Mouse (Mus musculus): ENCODE measurements around the gene Prkn. TPM values are rescaled to one million over a fixed set of nuclear protein-coding genes. Genes with fewer than 3 reads are reported as not detected.

Gene Prkn
- polyA plus RNA-seq, 1 experiment from 2014 or later: 3.9 TPM

DNA sequence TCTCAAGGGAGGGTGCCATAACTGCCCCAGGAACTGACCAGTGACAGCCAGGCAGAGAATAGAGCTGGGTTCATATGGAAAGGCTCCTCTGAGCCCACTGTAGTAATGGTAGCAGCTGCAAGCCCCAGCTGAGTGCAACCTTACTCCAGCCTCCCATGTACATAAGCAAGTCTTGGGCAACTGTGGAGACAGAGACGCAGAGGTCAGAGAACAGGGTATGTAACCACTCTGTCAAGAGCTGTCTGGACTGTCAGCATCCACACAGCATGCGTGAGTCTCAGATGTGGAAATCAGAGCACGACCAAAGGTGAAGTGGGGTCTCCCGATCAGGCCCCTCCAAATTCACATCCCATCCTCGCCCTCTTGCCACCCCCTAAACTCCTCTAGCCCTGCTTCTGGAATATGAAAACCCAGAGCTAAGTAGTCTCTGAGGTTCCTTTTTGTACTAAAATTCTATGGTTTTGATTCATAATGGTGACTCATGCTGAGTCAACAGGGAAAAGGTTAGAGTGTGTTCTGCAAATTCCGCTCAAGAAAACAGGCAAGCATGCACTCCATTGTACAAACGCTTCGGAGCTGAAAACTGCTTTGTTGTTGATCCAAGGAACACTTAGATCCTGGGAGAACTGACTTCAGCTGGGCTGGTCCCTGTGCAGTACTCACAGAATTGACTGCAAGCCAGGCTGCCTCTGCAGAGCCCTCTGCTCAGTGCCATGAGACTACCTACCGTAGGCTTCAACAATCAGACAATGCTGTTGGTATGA lies 1254.8 kb downstream of the Prkn start:
- H3K27me3 ChIP-seq (replicated peaks; ENCODE audit: control insufficient read depth, insufficient read depth, low read length): no peaks in the 10 kb centered on the region
- no peak overlapping the region for H3K27ac ChIP-seq (ENCODE audit: low read length)
- H3K36me3 ChIP-seq (ENCODE audit: control insufficient read depth, insufficient read depth): no peaks in the 10 kb centered on the region
- no peak for ATAC-seq
- no peak overlapping the region for H3K4me3 ChIP-seq (replicated peaks; ENCODE audit: low read length)
- H3K4me2 ChIP-seq (ENCODE audit: low read length): no peak overlapping the region
- no peak overlapping the region for H3K9ac ChIP-seq (replicated peaks; ENCODE audit: low read depth, low read length)
- 81% methylated on average over 9 of the region's 9 CpGs for WGBS
- no peaks in the 10 kb centered on the region for H3K4me1 ChIP-seq (replicated peaks; ENCODE audit: control insufficient read depth, insufficient read depth, low read length)
- peaks cover 3% of the 10 kb centered on the region for H3K9me3 ChIP-seq (ENCODE audit: control insufficient read depth, low read length)

DNA sequence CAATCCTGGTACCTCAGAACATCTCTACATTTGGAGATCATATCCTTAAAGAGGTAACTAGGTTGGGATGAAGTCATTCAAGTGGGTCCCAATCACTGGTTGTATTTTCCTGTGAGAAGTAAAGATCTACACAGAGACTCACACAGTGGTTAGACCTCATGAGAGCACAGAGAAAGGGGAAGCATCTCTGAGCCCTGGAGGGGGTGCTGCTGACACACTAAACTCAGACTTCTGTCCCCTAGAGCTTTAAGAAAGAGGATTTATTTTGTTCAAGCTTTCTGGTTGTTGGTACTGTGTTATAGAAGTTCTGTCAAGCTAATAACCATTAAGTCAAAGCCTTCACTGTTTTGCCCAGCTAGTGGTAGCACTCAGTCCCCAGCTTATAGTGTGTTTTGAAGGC lies 1259.2 kb downstream of the Prkn start:
- no peaks in the 10 kb centered on the region for H3K27me3 ChIP-seq (replicated peaks; ENCODE audit: control insufficient read depth, insufficient read depth, low read length)
- H3K4me2 ChIP-seq (ENCODE audit: low read length): no peak overlapping the region
- ATAC-seq: no peak
- H3K9me3 ChIP-seq (ENCODE audit: control insufficient read depth, low read length): peaks cover 5% of the 10 kb centered on the region
- H3K4me1 ChIP-seq (replicated peaks; ENCODE audit: control insufficient read depth, insufficient read depth, low read length): no peaks in the 10 kb centered on the region
- H3K4me3 ChIP-seq (replicated peaks; ENCODE audit: low read length): no peak overlapping the region
- H3K27ac ChIP-seq (ENCODE audit: low read length): no peak overlapping the region
- no peak overlapping the region for H3K9ac ChIP-seq (replicated peaks; ENCODE audit: low read depth, low read length)
- H3K36me3 ChIP-seq (ENCODE audit: control insufficient read depth, insufficient read depth): no peaks in the 10 kb centered on the region

DNA sequence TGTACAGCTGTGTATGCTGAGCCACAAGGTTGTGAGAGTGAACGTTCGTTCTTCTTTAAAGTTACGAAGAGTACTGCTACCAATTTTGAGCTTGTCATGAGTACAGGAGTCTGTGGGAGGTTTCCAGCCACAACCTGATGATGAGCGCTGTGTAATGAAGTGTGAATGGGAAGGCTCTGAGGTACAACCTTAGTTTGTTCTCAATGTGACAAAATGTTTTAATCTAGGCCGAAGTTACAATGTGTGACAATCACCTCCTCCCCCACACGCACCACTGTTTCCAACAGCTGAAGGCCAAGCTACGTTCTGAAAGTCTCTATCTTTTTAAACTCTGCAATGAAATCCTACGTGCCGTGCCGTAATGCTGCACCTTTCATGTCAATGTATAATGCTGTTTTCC lies 1262.1 kb downstream of the Prkn start:
- Histone ChIP-seq H3K4me3 (replicated peaks; ENCODE audit: low read length) (no peak overlapping the region), H3K36me3 (ENCODE audit: control insufficient read depth, insufficient read depth) (no peaks in the 10 kb centered on the region), H3K27me3 (replicated peaks; ENCODE audit: control insufficient read depth, insufficient read depth, low read length) (no peaks in the 10 kb centered on the region), H3K27ac (ENCODE audit: low read length) (no peak overlapping the region), H3K9ac (replicated peaks; ENCODE audit: low read depth, low read length) (no peak overlapping the region), H3K4me1 (replicated peaks; ENCODE audit: control insufficient read depth, insufficient read depth, low read length) (no peaks in the 10 kb centered on the region), H3K9me3 (ENCODE audit: control insufficient read depth, low read length) (peaks cover 5% of the 10 kb centered on the region), H3K4me2 (ENCODE audit: low read length) (no peak overlapping the region)
- WGBS: 94% methylated on average over 10 of the region's 10 CpGs
- ATAC-seq: no peak

DNA sequence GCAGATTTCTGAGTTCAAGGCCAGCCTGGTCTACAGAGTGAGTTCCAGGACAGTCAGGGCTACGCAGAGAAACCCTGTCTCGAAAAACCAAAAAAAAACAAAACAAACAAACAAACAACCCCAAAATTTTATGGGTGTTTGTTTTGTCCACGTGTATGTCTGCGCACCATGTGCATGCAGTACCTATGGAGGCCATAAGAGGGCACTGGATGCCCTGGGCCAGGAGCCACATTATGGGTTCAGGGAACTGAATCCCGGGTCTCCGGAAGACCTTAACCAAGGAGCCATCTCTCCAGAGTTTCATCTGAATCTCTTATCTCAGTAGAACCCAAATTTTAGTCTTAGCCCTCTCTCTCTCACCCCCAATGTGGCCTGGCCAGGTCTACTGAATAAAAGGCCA lies 1263.6 kb downstream of the Prkn start:
- H3K9me3 ChIP-seq (ENCODE audit: control insufficient read depth, low read length): peaks cover 5% of the 10 kb centered on the region
- no peak overlapping the region for H3K4me2 ChIP-seq (ENCODE audit: low read length)
- no peaks in the 10 kb centered on the region for H3K27me3 ChIP-seq (replicated peaks; ENCODE audit: control insufficient read depth, insufficient read depth, low read length)
- H3K9ac ChIP-seq (replicated peaks; ENCODE audit: low read depth, low read length): no peak overlapping the region
- ATAC-seq: no peak
- no peak overlapping the region for H3K4me3 ChIP-seq (replicated peaks; ENCODE audit: low read length)
- 86% methylated on average over 6 of the region's 6 CpGs for WGBS
- no peak overlapping the region for H3K27ac ChIP-seq (ENCODE audit: low read length)
- H3K36me3 ChIP-seq (ENCODE audit: control insufficient read depth, insufficient read depth): no peaks in the 10 kb centered on the region
- no peaks in the 10 kb centered on the region for H3K4me1 ChIP-seq (replicated peaks; ENCODE audit: control insufficient read depth, insufficient read depth, low read length)

DNA sequence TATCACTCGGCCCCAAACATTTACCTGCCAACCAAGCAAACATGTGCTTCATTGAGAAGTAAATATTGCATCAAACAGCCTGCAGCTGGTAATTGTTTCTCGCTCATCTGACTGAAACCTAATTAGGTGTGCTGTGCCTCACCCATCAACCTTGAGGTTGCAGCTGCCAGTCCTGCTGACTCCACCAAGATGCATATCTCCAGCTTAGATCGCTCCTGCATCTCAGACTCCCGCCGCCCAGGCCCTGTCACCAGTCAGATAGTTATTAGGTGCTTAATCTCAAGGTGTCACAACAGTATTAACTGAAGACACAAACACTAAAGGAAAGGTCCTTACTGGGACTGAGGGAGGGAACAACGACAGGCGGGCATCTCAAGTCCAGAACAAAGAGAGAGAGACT lies 1264.1 kb downstream of the Prkn start:
- no peaks in the 10 kb centered on the region for H3K36me3 ChIP-seq (ENCODE audit: control insufficient read depth, insufficient read depth)
- ATAC-seq: no peak
- 89% methylated on average over 7 of the region's 7 CpGs for WGBS

DNA sequence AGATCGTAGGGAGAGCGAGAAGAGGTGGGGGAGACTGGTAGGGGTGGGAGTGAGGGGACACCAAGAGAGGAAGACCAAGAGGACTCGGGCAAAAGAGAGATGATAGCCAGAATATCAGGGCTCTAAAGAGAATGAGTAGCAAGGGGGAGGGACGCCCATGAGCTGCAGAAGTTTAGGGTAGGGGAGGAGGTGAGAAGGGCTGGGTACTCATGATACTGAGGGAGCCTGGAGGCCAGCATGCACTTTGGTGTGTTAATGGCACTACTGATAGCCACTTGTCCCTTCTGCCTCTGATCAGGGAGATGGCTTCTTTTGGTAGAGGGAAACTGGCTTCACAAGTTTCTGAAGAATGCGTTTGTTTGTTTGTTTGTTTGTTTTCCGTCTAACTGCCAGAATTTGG lies 1264.5 kb downstream of the Prkn start:
- H3K9ac ChIP-seq (replicated peaks; ENCODE audit: low read depth, low read length): no peak overlapping the region
- H3K9me3 ChIP-seq (ENCODE audit: control insufficient read depth, low read length): peaks cover 5% of the 10 kb centered on the region
- ATAC-seq: no peak
- no peak overlapping the region for H3K4me2 ChIP-seq (ENCODE audit: low read length)
- WGBS: 93% methylated on average over 6 of the region's 6 CpGs
- H3K4me1 ChIP-seq (replicated peaks; ENCODE audit: control insufficient read depth, insufficient read depth, low read length): no peaks in the 10 kb centered on the region
- no peaks in the 10 kb centered on the region for H3K27me3 ChIP-seq (replicated peaks; ENCODE audit: control insufficient read depth, insufficient read depth, low read length)
- H3K27ac ChIP-seq (ENCODE audit: low read length): no peak overlapping the region
- H3K4me3 ChIP-seq (replicated peaks; ENCODE audit: low read length): no peak overlapping the region
- H3K36me3 ChIP-seq (ENCODE audit: control insufficient read depth, insufficient read depth): no peaks in the 10 kb centered on the region

More for the DNA sequence above, 1264.1 kb downstream of the Prkn start:
- no peak overlapping the region for H3K27ac ChIP-seq (ENCODE audit: low read length)
- H3K4me2 ChIP-seq (ENCODE audit: low read length): no peak overlapping the region
- no peak overlapping the region for H3K9ac ChIP-seq (replicated peaks; ENCODE audit: low read depth, low read length)
- H3K27me3 ChIP-seq (replicated peaks; ENCODE audit: control insufficient read depth, insufficient read depth, low read length): no peaks in the 10 kb centered on the region
- no peaks in the 10 kb centered on the region for H3K4me1 ChIP-seq (replicated peaks; ENCODE audit: control insufficient read depth, insufficient read depth, low read length)
- peaks cover 5% of the 10 kb centered on the region for H3K9me3 ChIP-seq (ENCODE audit: control insufficient read depth, low read length)
- no peak overlapping the region for H3K4me3 ChIP-seq (replicated peaks; ENCODE audit: low read length)

DNA sequence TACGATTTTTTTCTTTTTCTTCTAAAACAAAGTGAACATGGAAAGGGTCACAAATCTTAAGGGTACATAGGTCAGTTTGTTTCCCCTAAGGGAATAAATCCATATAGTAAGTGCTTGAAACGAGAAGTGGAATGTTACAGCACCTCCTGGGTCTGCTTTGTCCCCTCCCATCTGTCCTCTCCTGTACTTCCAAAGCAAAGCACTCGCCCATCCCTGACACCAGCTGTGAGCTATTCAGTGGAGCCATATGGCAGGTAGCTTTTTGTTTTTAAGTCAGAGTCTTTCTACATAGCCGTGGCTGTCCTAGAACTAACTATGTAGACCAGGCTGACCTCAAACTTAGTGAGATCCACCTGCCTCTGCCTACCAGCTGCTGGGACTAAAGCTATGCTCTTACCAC lies 1266.1 kb downstream of the Prkn start:
- Histone ChIP-seq H3K9me3 (ENCODE audit: control insufficient read depth, low read length) (no peaks in the 10 kb centered on the region), H3K4me3 (replicated peaks; ENCODE audit: low read length) (no peak overlapping the region), H3K4me2 (ENCODE audit: low read length) (no peak overlapping the region), H3K4me1 (replicated peaks; ENCODE audit: control insufficient read depth, insufficient read depth, low read length) (no peaks in the 10 kb centered on the region), H3K27me3 (replicated peaks; ENCODE audit: control insufficient read depth, insufficient read depth, low read length) (no peaks in the 10 kb centered on the region), H3K36me3 (ENCODE audit: control insufficient read depth, insufficient read depth) (no peaks in the 10 kb centered on the region), H3K9ac (replicated peaks; ENCODE audit: low read depth, low read length) (no peak overlapping the region), H3K27ac (ENCODE audit: low read length) (no peak overlapping the region)
- ATAC-seq: no peak
- 49% methylated on average over 4 of the region's 4 CpGs for WGBS

Other genes starting within 250 kb of the Prkn start
- gene Pacrg, start 73 bp upstream of the Prkn start, polyA plus RNA-seq (2015; fragmentation: Nextera tagmentation; extraction: Ambion mirVana): 6.7 and 7.7 TPM in 2 replicates

Data from forebrain, embryonic 16.5 days (tissue).